Mouse (Mus musculus) stomach, embryonic 15.5 days (tissue): ENCODE data around the gene Nhsl1. TPM values are rescaled to one million over a fixed set of nuclear protein-coding genes. Genes with fewer than 3 reads are reported as not detected.

Experiments used
- ATAC-seq: fragments of 200-750 bp; cut with Nextera tagmentation; 2 replicates; pipeline ENCODE4 v1.8.0; 2017; ENCODE audit warnings: low read depth, moderate number of reproducible peaks, moderate TSS enrichment; ENCODE audit not compliant: insufficient read depth, low FRiP score
- H3K27ac ChIP-seq: fragments of 300-500 bp; sonication (generic); 2 replicates; pipeline ENCODE4 v1.5.1; 2015; ENCODE audit warnings: mild to moderate bottlenecking, inconsistent platforms
- H3K27me3 ChIP-seq: fragments of 300-500 bp; sonication (generic); replicated peaks from 2 replicates; pipeline ENCODE4 v1.6.1; 2015; ENCODE audit warnings: inconsistent platforms
- H3K36me3 ChIP-seq: fragments of 300-500 bp; sonication (generic); 2 replicates; pipeline ENCODE4 v1.6.1; 2015; ENCODE audit warnings: inconsistent platforms
- H3K4me1 ChIP-seq: fragments of 300-500 bp; sonication (generic); 2 replicates; pipeline ENCODE4 v1.6.1; 2015; ENCODE audit warnings: inconsistent platforms
- H3K4me2 ChIP-seq: fragments of 300-500 bp; sonication (generic); 2 replicates; pipeline ENCODE4 v1.6.1; 2015; ENCODE audit warnings: mild to moderate bottlenecking, inconsistent platforms
- H3K4me3 ChIP-seq: fragments of 300-500 bp; sonication (generic); replicated peaks from 2 replicates; pipeline ENCODE4 v1.5.1; 2015; ENCODE audit warnings: inconsistent platforms
- H3K9ac ChIP-seq: fragments of 300-500 bp; sonication (generic); 2 replicates; pipeline ENCODE4 v1.6.1; 2015; ENCODE audit warnings: inconsistent platforms
- H3K9me3 ChIP-seq: fragments of 300-500 bp; sonication (generic); 2 replicates; pipeline ENCODE4 v1.6.1; 2016; ENCODE audit warnings: inconsistent platforms
- WGBS: fragments of 180-500 bp; shearing (Covaris S2); methylation state at CpG from one replicate; pipeline ENCODE4 v1.1.7; 2015; 5-methylcytosine and 5-hydroxymethylcytosine counted together
- polyA plus RNA-seq: library from polyadenylated mRNA; unstranded; fragments of >200 nt; fragmentation: Nextera tagmentation; extraction: Ambion mirVana; gene quantifications from 2 replicates; pipeline ENCODE4 v1.2.1, GENCODE M21; 2015

Nhsl1 gene
- polyA plus RNA-seq, 1 experiment from 2014 or later, result 7.0 TPM

DNA sequence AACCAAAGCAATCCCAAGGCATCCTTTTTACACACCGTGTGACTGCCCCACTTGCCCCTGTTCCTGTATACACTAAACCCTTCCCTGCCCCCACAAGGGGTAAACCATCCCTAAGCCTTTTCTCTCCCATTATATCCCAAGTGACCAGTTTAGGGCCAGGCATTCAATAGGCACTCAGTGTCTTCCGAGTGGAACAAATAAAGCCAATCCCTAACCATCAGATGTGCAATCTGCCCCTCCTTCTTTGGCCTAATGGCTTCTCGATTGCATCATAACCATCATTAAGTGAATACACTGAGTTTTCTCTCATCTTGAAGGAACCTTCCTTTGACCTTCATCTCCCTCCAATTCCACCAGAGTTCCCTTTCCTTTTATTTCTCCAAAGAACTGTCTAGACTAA is 183.2 kb downstream of the Nhsl1 start:
- WGBS, result 80% methylated on average over 3 of the region's 3 CpGs
- Histone ChIP-seq H3K36me3 (no peaks in the 10 kb centered on the region), H3K4me1 (0 out of 2 replicates have a peak, but pooled peaks cover 3% of the 10 kb centered on the region), H3K9ac (no peak overlapping the region), H3K27me3 (no peaks in the 10 kb centered on the region), H3K4me2 (no peak overlapping the region), H3K9me3 (no peaks in the 10 kb centered on the region), H3K27ac (no peak overlapping the region), H3K4me3 (no peak overlapping the region)
- ATAC-seq, result no peak

- H3K36me3 ChIP-seq, result no peaks in the 10 kb centered on the region
- H3K27me3 ChIP-seq, result no peaks in the 10 kb centered on the region
- H3K9ac ChIP-seq, result no peak overlapping the region
- no peak overlapping the region for H3K27ac ChIP-seq
- ATAC-seq, result no peak
- H3K4me2 ChIP-seq, result no peak overlapping the region
- no peaks in the 10 kb centered on the region for H3K9me3 ChIP-seq
- 0 out of 2 replicates have a peak, but pooled peaks cover 3% of the 10 kb centered on the region for H3K4me1 ChIP-seq
- H3K4me3 ChIP-seq, result no peak overlapping the region
- WGBS, result 77% methylated on average over 10 of the region's 10 CpGs
Measured at GRCm38 (mm10) chr10:18505690-18506089, 186.9 kb downstream of the Nhsl1 start.

DNA sequence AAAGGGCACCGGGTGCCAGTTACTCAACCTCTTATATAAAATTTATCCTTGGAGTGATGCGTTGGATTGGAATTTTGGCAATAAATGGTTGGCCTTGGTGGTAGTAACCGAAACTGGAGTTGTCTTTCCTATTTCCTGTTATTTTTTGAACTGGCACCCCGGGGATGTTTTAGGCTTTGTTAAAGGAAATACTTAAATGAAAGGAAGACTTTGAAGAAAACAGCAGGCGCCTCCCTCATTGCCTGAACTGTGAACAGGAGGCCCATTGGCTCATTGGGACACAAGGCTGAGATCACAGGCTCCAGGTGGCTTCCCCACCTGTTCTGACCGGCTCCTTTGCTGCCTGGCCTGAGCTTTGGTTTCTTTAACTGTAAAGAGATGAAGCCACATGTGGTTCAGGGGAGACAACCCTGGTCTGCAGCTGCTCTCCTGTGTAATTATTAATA is 187.7 kb downstream of the Nhsl1 start:
- ATAC-seq, result no peak
- 73% methylated on average over 6 of the region's 6 CpGs for WGBS
- Histone ChIP-seq H3K4me1 (0 out of 2 replicates have a peak, but pooled peaks cover 3% of the 10 kb centered on the region), H3K4me3 (no peak overlapping the region), H3K36me3 (no peaks in the 10 kb centered on the region), H3K4me2 (no peak overlapping the region), H3K9me3 (no peaks in the 10 kb centered on the region), H3K27me3 (no peaks in the 10 kb centered on the region), H3K27ac (no peak overlapping the region), H3K9ac (no peak overlapping the region)

GRCm38 (mm10) chr10:18507869-18508473 is 189.2 kb downstream of the Nhsl1 start:
- Histone ChIP-seq H3K36me3 (no peaks in the 10 kb centered on the region), H3K9ac (no peak overlapping the region), H3K4me3 (no peak overlapping the region), H3K4me2 (no peak overlapping the region), H3K27ac (no peak overlapping the region), H3K9me3 (no peaks in the 10 kb centered on the region), H3K27me3 (no peaks in the 10 kb centered on the region), H3K4me1 (0 out of 2 replicates have a peak, but pooled peaks cover 3% of the 10 kb centered on the region)
- no peak for ATAC-seq
- WGBS, result 70% methylated on average over 2 of the region's 2 CpGs

- Histone ChIP-seq H3K4me1 (0 out of 2 replicates have a peak, but pooled peaks cover 3% of the 10 kb centered on the region), H3K27ac (no peak overlapping the region), H3K27me3 (no peaks in the 10 kb centered on the region), H3K9me3 (no peaks in the 10 kb centered on the region), H3K4me2 (no peak overlapping the region), H3K36me3 (no peaks in the 10 kb centered on the region), H3K4me3 (no peak overlapping the region), H3K9ac (no peak overlapping the region)
- no peak for ATAC-seq
- WGBS, result 95% methylated on average over 1 of the region's 1 CpGs
Measured at GRCm38 (mm10) chr10:18508586-18508985, 189.8 kb downstream of the Nhsl1 start.

DNA sequence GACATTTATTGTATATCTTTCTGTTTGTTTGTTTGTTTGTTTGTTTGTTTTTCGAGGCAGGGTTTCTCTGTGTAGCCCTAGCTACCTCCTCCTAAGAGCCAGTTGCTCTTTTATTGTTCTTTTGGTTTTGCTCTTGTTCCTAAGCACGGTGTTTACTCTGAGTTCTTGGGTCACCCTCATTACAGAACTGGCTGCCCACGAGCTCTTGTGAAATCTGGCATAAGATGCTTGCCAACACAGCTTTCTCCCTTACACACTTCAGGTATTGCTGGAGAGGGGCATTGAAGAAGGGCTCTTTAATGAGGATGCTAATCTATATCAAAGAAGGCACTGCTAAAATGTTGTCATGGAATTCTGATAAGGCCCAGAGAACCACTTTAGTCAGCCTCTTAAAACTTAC is 191.9 kb downstream of the Nhsl1 start:
- H3K36me3 ChIP-seq, result no peaks in the 10 kb centered on the region
- no peak overlapping the region for H3K27ac ChIP-seq
- WGBS, result 75% methylated on average over 3 of the region's 3 CpGs
- ATAC-seq, result no peak
- H3K9ac ChIP-seq, result no peak overlapping the region
- H3K27me3 ChIP-seq, result no peaks in the 10 kb centered on the region
- H3K9me3 ChIP-seq, result no peaks in the 10 kb centered on the region
- H3K4me2 ChIP-seq, result no peak overlapping the region
- H3K4me3 ChIP-seq, result no peak overlapping the region
- 0 out of 2 replicates have a peak, but pooled peaks cover 3% of the 10 kb centered on the region for H3K4me1 ChIP-seq

- 89% methylated on average over 11 of the region's 11 CpGs for WGBS
- H3K9me3 ChIP-seq, result no peaks in the 10 kb centered on the region
Measured at GRCm38 (mm10) chr10:18511496-18511895, 192.7 kb downstream of the Nhsl1 start.

DNA sequence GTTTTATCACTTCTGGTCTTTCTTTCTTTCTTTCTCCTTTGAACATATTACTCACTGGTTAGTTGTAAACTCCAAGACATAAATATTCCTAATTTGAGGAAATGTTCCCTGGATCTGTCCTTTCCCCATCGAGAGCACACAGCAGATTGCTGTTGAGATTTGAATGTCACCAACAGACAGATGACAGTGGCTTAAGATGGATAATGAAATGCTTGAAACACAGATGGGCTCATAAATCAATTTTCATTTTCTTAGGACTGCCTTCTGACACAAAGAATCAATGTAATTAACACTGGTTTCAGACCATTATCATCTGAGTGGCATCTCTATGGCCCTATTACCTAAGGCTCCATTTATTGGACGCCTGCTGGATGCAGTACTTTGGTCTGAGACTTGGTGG is 203.8 kb downstream of the Nhsl1 start:
- H3K36me3 ChIP-seq, result no peaks in the 10 kb centered on the region
- H3K4me2 ChIP-seq, result no peak overlapping the region
- H3K9ac ChIP-seq, result no peak overlapping the region
- H3K4me1 ChIP-seq, result no peaks in the 10 kb centered on the region
- ATAC-seq, result no peak
- H3K27me3 ChIP-seq, result no peaks in the 10 kb centered on the region
- H3K27ac ChIP-seq, result no peak overlapping the region
- WGBS, result 58% methylated on average over 2 of the region's 2 CpGs
- no peak overlapping the region for H3K4me3 ChIP-seq
- H3K9me3 ChIP-seq, result no peaks in the 10 kb centered on the region

More at GRCm38 (mm10) chr10:18511496-18511895, 192.7 kb downstream of the Nhsl1 start:
- no peak overlapping the region for H3K4me3 ChIP-seq
- H3K4me1 ChIP-seq, result 0 out of 2 replicates have a peak, but pooled peaks cover 3% of the 10 kb centered on the region
- ATAC-seq, result no peak
- no peak overlapping the region for H3K4me2 ChIP-seq
- H3K9ac ChIP-seq, result no peak overlapping the region
- H3K27me3 ChIP-seq, result no peaks in the 10 kb centered on the region
- no peaks in the 10 kb centered on the region for H3K36me3 ChIP-seq
- H3K27ac ChIP-seq, result no peak overlapping the region

DNA sequence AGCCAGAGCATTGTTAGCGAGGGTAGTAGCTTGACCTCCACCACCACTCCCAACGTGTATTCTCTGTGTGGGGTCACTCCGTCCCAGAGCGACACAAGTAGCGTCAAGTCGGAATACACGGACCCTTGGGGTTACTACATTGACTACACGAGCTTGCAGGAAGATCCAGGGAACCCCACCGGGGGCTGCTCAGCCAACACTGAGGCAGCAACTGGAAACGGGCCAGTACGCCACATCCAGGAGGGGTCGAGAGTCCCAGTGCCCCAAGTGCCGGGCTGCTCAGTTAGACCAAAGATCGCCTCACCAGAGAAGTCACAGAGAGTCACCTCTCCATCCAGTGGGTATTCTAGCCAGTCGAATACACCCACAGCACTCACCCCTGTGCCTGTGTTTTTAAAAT is 206.5 kb downstream of the Nhsl1 start:
- 0 out of 2 replicates have a peak, but pooled peaks cover 3% of the 10 kb centered on the region for H3K4me1 ChIP-seq
- no peak overlapping the region for H3K4me3 ChIP-seq
- H3K27ac ChIP-seq, result no peak overlapping the region
- ATAC-seq, result no peak
- H3K9me3 ChIP-seq, result no peaks in the 10 kb centered on the region
- H3K4me2 ChIP-seq, result no peak overlapping the region
- WGBS, result 84% methylated on average over 15 of the region's 15 CpGs
- no peaks in the 10 kb centered on the region for H3K36me3 ChIP-seq
- H3K9ac ChIP-seq, result no peak overlapping the region
- no peaks in the 10 kb centered on the region for H3K27me3 ChIP-seq

GRCm38 (mm10) chr10:18525726-18526125 is 206.9 kb downstream of the Nhsl1 start:
- Histone ChIP-seq H3K36me3 (no peaks in the 10 kb centered on the region), H3K9ac (no peak overlapping the region), H3K4me3 (no peak overlapping the region), H3K4me1 (0 out of 2 replicates have a peak, but pooled peaks cover 3% of the 10 kb centered on the region), H3K9me3 (no peaks in the 10 kb centered on the region), H3K4me2 (no peak overlapping the region), H3K27ac (no peak overlapping the region), H3K27me3 (no peaks in the 10 kb centered on the region)
- ATAC-seq, result no peak
- WGBS, result 51% methylated on average over 9 of the region's 9 CpGs

GRCm38 (mm10) chr10:18526184-18526850 is 207.5 kb downstream of the Nhsl1 start:
- Histone ChIP-seq H3K4me2 (no peak overlapping the region), H3K4me3 (no peak overlapping the region), H3K4me1 (0 out of 2 replicates have a peak, but pooled peaks cover 3% of the 10 kb centered on the region), H3K36me3 (peaks cover 2% of the 10 kb centered on the region), H3K9me3 (no peaks in the 10 kb centered on the region), H3K9ac (no peak overlapping the region), H3K27me3 (no peaks in the 10 kb centered on the region), H3K27ac (no peak overlapping the region)
- ATAC-seq, result 0 out of 2 replicates have a peak, but pooled peaks have one; percentile 31
- 79% methylated on average over 22 of the region's 22 CpGs for WGBS
